Mouse (Mus musculus): ENCODE results near the gene Itga2b.

DNA sequence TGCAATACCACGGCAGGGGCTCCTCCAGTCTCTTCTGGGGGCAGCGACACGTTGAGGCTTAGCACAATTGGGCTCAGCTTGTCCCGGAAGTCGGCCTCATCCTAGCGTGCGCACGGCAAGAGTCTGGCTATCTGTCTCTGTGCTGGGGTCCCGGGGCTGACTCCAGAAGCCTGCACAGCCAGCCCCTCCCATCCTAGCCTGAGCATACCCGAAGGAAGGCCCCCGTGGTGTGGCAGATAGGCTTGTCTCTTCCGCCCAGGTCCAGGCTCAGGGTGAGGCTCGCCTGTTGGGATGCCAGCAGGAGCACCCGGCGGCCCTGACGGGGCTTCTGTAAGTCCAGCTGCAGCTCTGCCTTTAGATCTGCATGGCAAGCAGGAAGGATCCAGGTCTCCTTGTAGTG is 9.4 kb downstream of the Itga2b start:
- TF ChIP-seq CTCF (IDR thresholded peaks at IDR 0.05; ENCODE audit: low read depth, low read length) (no peak), TAL1 (conservative IDR thresholded peaks at IDR 0.05; ENCODE audit: low read depth, low read length) (no peak), GATA1 (IDR thresholded peaks at IDR 0.05; ENCODE audit: borderline replicate concordance, low read length) (no peak), GATA2 (IDR thresholded peaks at IDR 0.05; ENCODE audit: borderline replicate concordance, low read depth, low read length) (no peak), POLR2AphosphoS5 (IDR thresholded peaks at IDR 0.05; ENCODE audit: insufficient replicate concordance, low read depth, low read length) (no peak)
